Mouse (Mus musculus): Measurements from ENCODE around the gene Xcl1. TPM values are rescaled to one million over a fixed set of nuclear protein-coding genes. Genes with fewer than 3 reads are reported as not detected.
"Not testable (repeated sequence)": the region's sequence is repeated elsewhere in the genome, so short reads cannot be mapped to it uniquely, and the experiment has no call there.

Gene Xcl1
- polyA plus RNA-seq (2015; fragmentation: Nextera tagmentation; extraction: Ambion mirVana) = 0.46 and 1.1 TPM in 2 replicates

DNA sequence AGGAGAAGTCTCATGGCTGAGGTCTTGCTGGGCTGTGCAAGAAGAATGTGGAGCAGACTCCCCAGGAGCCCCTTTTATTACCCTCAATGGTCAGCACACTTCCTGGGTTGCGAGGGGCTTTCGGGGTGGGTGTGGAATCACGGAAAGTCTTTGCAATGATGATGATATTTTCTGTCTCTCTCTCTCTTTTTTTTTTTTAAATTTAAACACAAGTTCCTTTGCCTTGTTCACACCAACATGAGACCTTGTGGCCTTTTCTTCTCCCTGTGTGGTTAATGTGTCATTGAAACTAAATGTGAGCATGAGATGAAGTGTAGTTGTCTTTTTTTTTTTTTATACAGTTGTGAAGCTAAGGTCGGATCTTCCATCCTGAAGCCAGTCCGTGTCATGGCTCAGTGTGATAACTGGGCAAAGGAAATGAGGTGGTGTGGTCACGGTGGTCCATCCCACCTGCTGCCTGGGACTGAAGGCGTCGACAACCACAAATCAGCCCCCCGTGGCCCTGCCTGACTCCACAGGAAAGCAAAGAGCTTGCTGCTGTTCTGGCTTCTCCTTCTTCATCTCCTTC is at the start of gene Xcl1:
Gene Xcl1 (minus strand): TSS at position 51 of the 568 bp plus-strand sequence.
- H3K4me2 ChIP-seq (ENCODE audit: low read depth, low read length) = no peak within 1 kb of the TSS
- H3K4me3 ChIP-seq (ENCODE audit: low read length) = no peak within 1 kb of the TSS
- H3K27me3 ChIP-seq (replicated peaks; ENCODE audit: control insufficient read depth, insufficient read depth, low read length) = no peaks in the 10 kb centered on the region
- H3K27ac ChIP-seq (ENCODE audit: low read length) = no peak within 1 kb of the TSS
- H3K4me1 ChIP-seq (ENCODE audit: control insufficient read depth, insufficient read depth, low read length) = peaks cover 9% of the 10 kb centered on the region
- H3K9ac ChIP-seq (ENCODE audit: low read depth, low read length) = no peak within 1 kb of the TSS
- no peaks in the 10 kb centered on the region for H3K36me3 ChIP-seq (ENCODE audit: control insufficient read depth, insufficient read depth, low read length)
- H3K9me3 ChIP-seq (ENCODE audit: control insufficient read depth, low read length) = no peaks in the 10 kb centered on the region
- WGBS = 64% methylated on average over 9 of the region's 9 CpGs
- ATAC-seq = peak; percentile 36; the same call in 1 of the 2 replicates

DNA sequence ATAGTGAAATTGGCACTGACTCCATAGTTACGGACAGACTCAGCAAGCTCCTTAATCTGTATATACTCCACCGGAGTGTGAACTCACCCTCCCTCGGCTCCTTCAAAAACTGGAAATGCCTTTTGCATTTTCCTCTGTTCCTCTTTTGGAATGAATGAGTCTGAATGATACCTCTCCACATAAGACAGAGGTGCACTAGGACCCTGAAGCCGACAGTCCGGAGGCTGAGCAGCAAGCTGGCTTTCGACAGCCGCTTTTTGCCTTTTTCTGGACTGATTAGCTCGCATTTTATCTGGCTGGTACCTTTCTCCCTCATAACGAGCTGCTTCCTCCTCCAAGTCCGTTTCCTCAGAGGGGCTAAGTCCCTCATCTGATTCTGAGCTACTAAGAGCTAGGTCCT is 49.4 kb upstream of the Xcl1 start:
- not testable (repeated sequence) for ATAC-seq; H3K36me3 ChIP-seq (ENCODE audit: control insufficient read depth, insufficient read depth, low read length); H3K4me3 ChIP-seq (ENCODE audit: low read length); H3K4me1 ChIP-seq (ENCODE audit: control insufficient read depth, insufficient read depth, low read length); H3K9ac ChIP-seq (ENCODE audit: low read depth, low read length); H3K27ac ChIP-seq (ENCODE audit: low read length); H3K9me3 ChIP-seq (ENCODE audit: control insufficient read depth, low read length); H3K4me2 ChIP-seq (ENCODE audit: low read depth, low read length); H3K27me3 ChIP-seq (replicated peaks; ENCODE audit: control insufficient read depth, insufficient read depth, low read length)
- 92% methylated on average over 10 of the region's 10 CpGs for WGBS

DNA sequence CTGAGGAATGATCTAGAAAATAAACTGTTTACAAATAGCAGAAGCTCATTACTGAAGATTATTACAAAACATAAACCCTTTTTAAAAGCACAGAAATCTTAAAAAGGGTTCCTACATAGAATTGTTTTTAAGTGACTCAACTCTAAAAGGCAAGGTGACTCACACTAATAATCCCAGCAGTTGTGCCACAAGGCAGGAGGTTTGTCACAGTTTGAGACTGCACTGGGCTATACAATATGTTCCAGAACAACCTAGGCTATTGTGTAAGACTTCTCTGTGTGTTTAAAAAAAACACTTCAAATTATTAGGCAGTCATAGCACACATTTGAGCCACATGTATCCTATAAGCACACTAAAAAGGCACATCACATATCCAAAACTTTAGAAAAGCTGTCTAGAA is 42.0 kb upstream of the Xcl1 start:
- Histone ChIP-seq H3K4me1 (ENCODE audit: control insufficient read depth, insufficient read depth, low read length) (no peaks in the 10 kb centered on the region), H3K9me3 (ENCODE audit: control insufficient read depth, low read length) (no peaks in the 10 kb centered on the region), H3K36me3 (ENCODE audit: control insufficient read depth, insufficient read depth, low read length) (no peaks in the 10 kb centered on the region), H3K4me2 (ENCODE audit: low read depth, low read length) (no peak overlapping the region), H3K27ac (ENCODE audit: low read length) (no peak overlapping the region), H3K27me3 (replicated peaks; ENCODE audit: control insufficient read depth, insufficient read depth, low read length) (no peaks in the 10 kb centered on the region), H3K4me3 (ENCODE audit: low read length) (no peak overlapping the region), H3K9ac (ENCODE audit: low read depth, low read length) (no peak overlapping the region)
- ATAC-seq = no peak

- WGBS = 54% methylated on average over 7 of the region's 7 CpGs
- no peak overlapping the region for H3K4me3 ChIP-seq (ENCODE audit: low read length)
- no peaks in the 10 kb centered on the region for H3K27me3 ChIP-seq (replicated peaks; ENCODE audit: control insufficient read depth, insufficient read depth, low read length)
- H3K4me2 ChIP-seq (ENCODE audit: low read depth, low read length) = no peak overlapping the region
- ATAC-seq = peak; percentile 66
- no peaks in the 10 kb centered on the region for H3K36me3 ChIP-seq (ENCODE audit: control insufficient read depth, insufficient read depth, low read length)
- H3K4me1 ChIP-seq (ENCODE audit: control insufficient read depth, insufficient read depth, low read length) = 0 out of 2 replicates have a peak, but pooled peaks cover 2% of the 10 kb centered on the region
- no peaks in the 10 kb centered on the region for H3K9me3 ChIP-seq (ENCODE audit: control insufficient read depth, low read length)
- no peak overlapping the region for H3K9ac ChIP-seq (ENCODE audit: low read depth, low read length)
- H3K27ac ChIP-seq (ENCODE audit: low read length) = no peak overlapping the region
These were observed 40.4 kb upstream of the Xcl1 start for GRCm38 (mm10) chr1:164975729-164976128.

DNA sequence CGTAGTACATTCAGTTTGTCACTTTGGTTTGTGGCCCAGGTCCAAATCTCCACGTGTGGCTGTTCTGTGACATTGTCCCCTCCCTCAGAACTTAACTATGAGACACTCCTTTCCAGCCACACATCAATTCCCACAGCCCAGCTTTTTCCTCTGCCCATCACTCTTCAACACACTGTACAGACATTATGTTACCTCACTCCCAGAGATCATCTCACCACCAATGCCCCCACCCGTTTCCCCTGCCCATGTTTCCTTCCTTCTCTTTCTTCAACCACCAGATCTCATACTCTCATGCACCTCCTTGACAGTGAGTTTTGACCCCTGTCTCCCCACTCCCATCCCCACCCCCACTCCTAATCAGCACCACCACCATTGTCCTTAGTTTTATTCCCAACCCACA is 39.9 kb upstream of the Xcl1 start:
- Histone ChIP-seq H3K4me2 (ENCODE audit: low read depth, low read length) (no peak overlapping the region), H3K4me1 (ENCODE audit: control insufficient read depth, insufficient read depth, low read length) (0 out of 2 replicates have a peak, but pooled peaks cover 2% of the 10 kb centered on the region), H3K9me3 (ENCODE audit: control insufficient read depth, low read length) (no peaks in the 10 kb centered on the region), H3K27ac (ENCODE audit: low read length) (no peak overlapping the region), H3K4me3 (ENCODE audit: low read length) (no peak overlapping the region), H3K27me3 (replicated peaks; ENCODE audit: control insufficient read depth, insufficient read depth, low read length) (no peaks in the 10 kb centered on the region), H3K9ac (ENCODE audit: low read depth, low read length) (no peak overlapping the region), H3K36me3 (ENCODE audit: control insufficient read depth, insufficient read depth, low read length) (no peaks in the 10 kb centered on the region)
- peak; percentile 35; the same call in 1 of the 2 replicates for ATAC-seq
- 83% methylated on average over 3 of the region's 3 CpGs for WGBS

- no peak overlapping the region for H3K9ac ChIP-seq (ENCODE audit: low read depth, low read length)
- 48% methylated on average over 3 of the region's 3 CpGs for WGBS
- no peak overlapping the region for H3K27ac ChIP-seq (ENCODE audit: low read length)
- ATAC-seq = no peak
- no peaks in the 10 kb centered on the region for H3K27me3 ChIP-seq (replicated peaks; ENCODE audit: control insufficient read depth, insufficient read depth, low read length)
- no peak overlapping the region for H3K4me3 ChIP-seq (ENCODE audit: low read length)
- H3K4me1 ChIP-seq (ENCODE audit: control insufficient read depth, insufficient read depth, low read length) = 0 out of 2 replicates have a peak, but pooled peaks cover 2% of the 10 kb centered on the region
- H3K9me3 ChIP-seq (ENCODE audit: control insufficient read depth, low read length) = no peaks in the 10 kb centered on the region
- H3K36me3 ChIP-seq (ENCODE audit: control insufficient read depth, insufficient read depth, low read length) = no peaks in the 10 kb centered on the region
- H3K4me2 ChIP-seq (ENCODE audit: low read depth, low read length) = no peak overlapping the region
These were observed 38.5 kb upstream of the Xcl1 start for GRCm38 (mm10) chr1:164973790-164974189.

- no peak for ATAC-seq
These were observed 38.0 kb upstream of the Xcl1 start for GRCm38 (mm10) chr1:164973341-164973740.

DNA sequence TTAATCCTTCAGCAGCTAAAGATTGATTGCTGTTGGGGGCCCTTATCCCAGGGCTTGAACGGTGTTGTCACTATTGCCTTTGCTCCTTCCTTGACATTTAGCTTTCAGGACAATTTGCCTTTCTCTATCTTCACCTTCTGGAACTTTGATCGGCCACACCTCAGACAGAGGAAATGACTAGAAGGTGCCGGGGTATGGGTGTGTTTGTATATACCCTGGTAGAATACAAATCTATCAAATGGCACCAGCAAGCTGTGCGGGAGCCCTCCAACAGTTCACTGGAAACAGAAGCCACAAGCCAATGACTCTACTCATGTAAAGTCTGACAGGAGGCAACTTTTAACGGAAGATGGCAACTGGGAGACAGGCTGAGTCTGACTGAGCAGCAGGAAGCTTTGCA is 37.4 kb upstream of the Xcl1 start:
- Histone ChIP-seq H3K9me3 (ENCODE audit: control insufficient read depth, low read length) (no peaks in the 10 kb centered on the region), H3K27ac (ENCODE audit: low read length) (no peak overlapping the region), H3K4me3 (ENCODE audit: low read length) (no peak overlapping the region), H3K27me3 (replicated peaks; ENCODE audit: control insufficient read depth, insufficient read depth, low read length) (no peaks in the 10 kb centered on the region), H3K9ac (ENCODE audit: low read depth, low read length) (no peak overlapping the region), H3K4me2 (ENCODE audit: low read depth, low read length) (no peak overlapping the region), H3K4me1 (ENCODE audit: control insufficient read depth, insufficient read depth, low read length) (0 out of 2 replicates have a peak, but pooled peaks cover 2% of the 10 kb centered on the region), H3K36me3 (ENCODE audit: control insufficient read depth, insufficient read depth, low read length) (no peaks in the 10 kb centered on the region)
- 57% methylated on average over 5 of the region's 5 CpGs for WGBS
- peak; percentile 86 for ATAC-seq

More at GRCm38 (mm10) chr1:164973341-164973740, 38.0 kb upstream of the Xcl1 start:
- no peak overlapping the region for H3K4me2 ChIP-seq (ENCODE audit: low read depth, low read length)
- no peak overlapping the region for H3K9ac ChIP-seq (ENCODE audit: low read depth, low read length)
- H3K9me3 ChIP-seq (ENCODE audit: control insufficient read depth, low read length) = no peaks in the 10 kb centered on the region
- H3K4me1 ChIP-seq (ENCODE audit: control insufficient read depth, insufficient read depth, low read length) = 0 out of 2 replicates have a peak, but pooled peaks cover 2% of the 10 kb centered on the region
- H3K36me3 ChIP-seq (ENCODE audit: control insufficient read depth, insufficient read depth, low read length) = no peaks in the 10 kb centered on the region
- H3K27me3 ChIP-seq (replicated peaks; ENCODE audit: control insufficient read depth, insufficient read depth, low read length) = no peaks in the 10 kb centered on the region
- no peak overlapping the region for H3K4me3 ChIP-seq (ENCODE audit: low read length)
- H3K27ac ChIP-seq (ENCODE audit: low read length) = no peak overlapping the region
- 84% methylated on average over 1 of the region's 1 CpGs for WGBS

- Histone ChIP-seq H3K36me3 (ENCODE audit: control insufficient read depth, insufficient read depth, low read length) (no peaks in the 10 kb centered on the region), H3K27me3 (replicated peaks; ENCODE audit: control insufficient read depth, insufficient read depth, low read length) (no peaks in the 10 kb centered on the region), H3K4me1 (ENCODE audit: control insufficient read depth, insufficient read depth, low read length) (0 out of 2 replicates have a peak, but pooled peaks cover 2% of the 10 kb centered on the region), H3K9me3 (ENCODE audit: control insufficient read depth, low read length) (no peaks in the 10 kb centered on the region), H3K27ac (ENCODE audit: low read length) (no peak overlapping the region), H3K4me2 (ENCODE audit: low read depth, low read length) (no peak overlapping the region), H3K4me3 (ENCODE audit: low read length) (no peak overlapping the region), H3K9ac (ENCODE audit: low read depth, low read length) (no peak overlapping the region)
- WGBS = 44% methylated on average over 8 of the region's 8 CpGs
- no peak for ATAC-seq
These were observed 30.9 kb upstream of the Xcl1 start for GRCm38 (mm10) chr1:164966095-164966698.
